Mouse (Mus musculus): ENCODE data around the gene Ccin. TPM values are rescaled to one million over a fixed set of nuclear protein-coding genes. Genes with fewer than 3 reads are reported as not detected.
A peak's percentile ranks its signal among the peaks of the same experiment; 100 is the strongest.

Ccin gene
- polyA plus RNA-seq, 1 experiment from 2014 or later: not detected

DNA sequence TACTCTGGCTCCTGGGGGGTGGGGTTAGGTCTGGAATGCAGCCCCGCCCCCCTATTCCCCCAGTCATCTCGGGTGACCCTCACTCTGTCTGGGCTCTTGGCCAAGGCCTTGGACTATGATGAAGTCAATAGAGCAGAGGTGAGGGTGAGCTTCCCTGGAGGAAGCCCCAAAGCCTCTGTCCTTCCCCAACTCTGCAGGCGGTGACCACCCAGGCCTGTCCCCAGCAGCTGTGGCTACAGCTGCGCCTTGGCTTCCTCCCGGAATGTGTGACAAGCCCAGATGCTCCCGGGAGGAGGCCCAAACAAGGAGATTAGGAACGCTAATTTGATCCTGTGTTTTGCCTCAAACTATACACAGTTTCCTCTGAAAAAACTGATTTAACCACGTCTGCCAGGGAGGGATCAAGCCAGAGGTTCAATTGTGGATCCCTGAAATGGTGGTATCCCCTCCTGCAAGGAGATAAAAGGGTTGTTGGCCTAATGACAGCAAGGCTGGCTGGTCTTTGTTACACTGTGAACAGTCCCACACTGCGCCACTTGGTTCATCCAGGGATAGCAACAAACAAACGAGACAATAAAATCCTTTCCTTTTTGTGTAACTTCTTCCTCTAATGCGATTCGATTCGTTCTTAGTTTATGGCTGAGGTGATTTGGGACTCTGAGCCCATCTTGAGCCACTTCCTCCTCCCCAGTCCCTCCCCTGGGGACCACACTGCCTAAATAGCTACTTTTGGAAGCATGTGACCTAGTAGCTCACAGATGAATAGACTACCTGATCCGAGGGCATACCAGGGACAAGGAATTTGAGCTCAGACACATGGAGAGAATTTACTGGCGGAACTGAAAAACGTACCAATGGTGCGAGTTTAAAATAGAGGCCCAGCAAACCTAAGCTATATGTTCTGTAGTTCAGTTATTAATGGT, 4.5 kb upstream of the Ccin start:
- Histone ChIP-seq H3K27ac (ENCODE audit: low read length) (peak overlapping the region; percentile 29; the same call in 1 of the 2 replicates), H3K27me3 (replicated peaks; ENCODE audit: insufficient read depth, low read length) (no peaks in the 10 kb centered on the region), H3K9me3 (ENCODE audit: low read length) (no peaks in the 10 kb centered on the region), H3K4me3 (ENCODE audit: low read depth, low read length) (no peak overlapping the region), H3K9ac (replicated peaks; ENCODE audit: low read depth) (no peak overlapping the region), H3K36me3 (ENCODE audit: insufficient read depth, low read length) (no peaks in the 10 kb centered on the region), H3K4me2 (replicated peaks; ENCODE audit: low read depth, low read length) (no peak overlapping the region), H3K4me1 (ENCODE audit: insufficient read depth, low read depth, low read length) (no peaks in the 10 kb centered on the region)
- 38% methylated on average over 17 of the region's 17 CpGs for WGBS
- TF ChIP-seq EP300 (IDR thresholded peaks at IDR 0.05) (no peak), CTCF (IDR thresholded peaks at IDR 0.05) (peak; percentile 29)
- DNase-seq (ENCODE audit: low spot score) (peak; percentile 67), ATAC-seq (peak; percentile 59)

DNA sequence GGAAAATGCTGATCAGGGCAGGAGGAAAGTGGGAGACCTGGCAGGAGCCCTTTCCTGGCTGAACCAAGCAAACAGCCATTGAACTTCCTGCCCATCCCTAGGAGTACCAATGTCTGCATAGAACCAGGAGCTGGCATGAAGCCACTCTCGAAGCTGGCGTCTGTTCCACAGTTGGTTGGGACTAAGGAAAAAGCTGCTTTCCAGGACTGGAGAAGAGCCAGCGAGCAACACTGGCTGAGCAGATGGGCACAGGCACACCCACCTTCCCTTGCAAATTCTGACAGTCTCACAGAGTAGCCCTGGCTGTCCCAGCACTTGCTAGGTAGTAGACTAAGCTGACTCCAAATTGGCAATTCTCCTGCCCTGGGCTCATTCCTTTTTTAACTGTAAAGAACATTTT, 3.5 kb upstream of the Ccin start:
- no peaks in the 10 kb centered on the region for H3K36me3 ChIP-seq (ENCODE audit: insufficient read depth, low read length)
- no peaks in the 10 kb centered on the region for H3K27me3 ChIP-seq (replicated peaks; ENCODE audit: insufficient read depth, low read length)
- no peak overlapping the region for H3K9ac ChIP-seq (replicated peaks; ENCODE audit: low read depth)
- TF ChIP-seq CTCF (IDR thresholded peaks at IDR 0.05): no peak
- no peak for TF ChIP-seq EP300 (IDR thresholded peaks at IDR 0.05)
- no peak overlapping the region for H3K27ac ChIP-seq (ENCODE audit: low read length)
- ATAC-seq (no peak), DNase-seq (ENCODE audit: low spot score) (peak; percentile 54)
- H3K4me1 ChIP-seq (ENCODE audit: insufficient read depth, low read depth, low read length): no peaks in the 10 kb centered on the region
- no peak overlapping the region for H3K4me2 ChIP-seq (replicated peaks; ENCODE audit: low read depth, low read length)
- H3K4me3 ChIP-seq (ENCODE audit: low read depth, low read length): no peak overlapping the region
- 39% methylated on average over 3 of the region's 3 CpGs for WGBS
- no peaks in the 10 kb centered on the region for H3K9me3 ChIP-seq (ENCODE audit: low read length)

DNA sequence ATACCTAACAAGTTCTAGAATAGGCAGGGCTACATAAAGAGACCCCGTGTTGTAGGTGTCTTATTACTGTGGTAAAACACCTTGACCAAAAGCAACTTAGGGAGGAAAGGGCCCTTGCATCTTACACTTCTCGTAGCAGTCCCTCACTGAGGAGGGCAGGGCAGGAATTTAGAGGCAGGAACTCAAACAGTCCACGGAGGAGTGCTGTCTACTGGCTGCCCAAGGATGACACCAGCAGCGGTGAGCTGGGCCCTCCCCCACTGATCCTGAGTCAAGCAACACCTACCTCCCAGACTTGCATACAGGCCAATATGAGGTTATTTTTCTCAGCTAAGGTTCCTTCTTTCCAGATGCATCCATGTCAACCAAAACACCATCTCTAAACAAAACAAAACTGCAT, 3.0 kb upstream of the Ccin start:
- no peaks in the 10 kb centered on the region for H3K27me3 ChIP-seq (replicated peaks; ENCODE audit: insufficient read depth, low read length)
- TF ChIP-seq CTCF (IDR thresholded peaks at IDR 0.05) (no peak), EP300 (IDR thresholded peaks at IDR 0.05) (no peak)
- H3K9ac ChIP-seq (replicated peaks; ENCODE audit: low read depth): no peak overlapping the region
- H3K9me3 ChIP-seq (ENCODE audit: low read length): no peaks in the 10 kb centered on the region
- H3K4me3 ChIP-seq (ENCODE audit: low read depth, low read length): no peak overlapping the region
- 71% methylated on average over 4 of the region's 4 CpGs for WGBS
- no peaks in the 10 kb centered on the region for H3K36me3 ChIP-seq (ENCODE audit: insufficient read depth, low read length)
- DNase-seq (ENCODE audit: low spot score) (no peak), ATAC-seq (no peak)
- no peak overlapping the region for H3K4me2 ChIP-seq (replicated peaks; ENCODE audit: low read depth, low read length)
- no peaks in the 10 kb centered on the region for H3K4me1 ChIP-seq (ENCODE audit: insufficient read depth, low read depth, low read length)
- H3K27ac ChIP-seq (ENCODE audit: low read length): no peak overlapping the region

DNA sequence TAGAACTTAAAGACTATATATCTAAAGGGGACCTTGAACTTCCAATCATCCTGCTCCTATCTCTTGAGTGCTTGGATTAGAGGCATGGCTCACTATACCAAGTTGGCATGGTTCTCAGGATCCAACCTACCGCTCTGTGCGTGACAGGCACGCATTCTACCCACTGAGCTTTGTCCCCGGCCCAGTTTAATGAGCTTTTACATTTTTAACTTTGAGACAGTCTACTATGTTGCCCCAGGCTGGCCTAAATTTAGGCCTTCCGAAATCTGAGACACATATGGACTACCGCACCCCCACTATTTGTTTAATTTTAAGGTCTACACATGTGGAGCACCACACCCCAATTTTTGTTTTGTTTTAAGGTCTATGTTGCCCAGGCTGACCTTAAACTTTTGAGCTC, 2.4 kb upstream of the Ccin start:
- DNase-seq (ENCODE audit: low spot score) (no peak), ATAC-seq (no peak)
- no peak overlapping the region for H3K27ac ChIP-seq (ENCODE audit: low read length)
- 95% methylated on average over 6 of the region's 6 CpGs for WGBS
- no peak overlapping the region for H3K4me3 ChIP-seq (ENCODE audit: low read depth, low read length)
- H3K9me3 ChIP-seq (ENCODE audit: low read length): no peaks in the 10 kb centered on the region
- no peaks in the 10 kb centered on the region for H3K4me1 ChIP-seq (ENCODE audit: insufficient read depth, low read depth, low read length)
- H3K9ac ChIP-seq (replicated peaks; ENCODE audit: low read depth): no peak overlapping the region
- no peaks in the 10 kb centered on the region for H3K36me3 ChIP-seq (ENCODE audit: insufficient read depth, low read length)
- no peaks in the 10 kb centered on the region for H3K27me3 ChIP-seq (replicated peaks; ENCODE audit: insufficient read depth, low read length)
- H3K4me2 ChIP-seq (replicated peaks; ENCODE audit: low read depth, low read length): no peak overlapping the region
- no peak for TF ChIP-seq CTCF (IDR thresholded peaks at IDR 0.05)
- TF ChIP-seq EP300 (IDR thresholded peaks at IDR 0.05): no peak

DNA sequence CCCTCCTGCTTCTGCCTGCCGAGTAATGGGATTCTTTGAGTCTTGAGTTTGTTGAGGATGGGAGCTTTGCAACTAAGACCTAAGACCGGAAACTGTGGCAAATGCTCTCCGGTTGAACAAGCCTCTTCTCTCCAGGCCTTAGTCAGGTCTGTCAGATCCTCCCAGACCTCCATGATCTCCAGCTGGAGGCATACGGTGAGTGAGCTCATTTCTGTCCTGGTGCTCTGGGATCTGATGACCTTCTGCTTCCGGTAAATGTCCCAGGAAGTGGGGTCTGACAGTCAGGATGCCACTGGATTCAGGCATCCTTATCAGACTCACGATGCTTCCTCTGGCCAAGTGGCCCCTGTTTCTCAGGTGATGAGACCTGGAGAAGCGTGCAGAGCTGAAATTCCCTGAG, 2.0 kb upstream of the Ccin start:
- ATAC-seq (no peak), DNase-seq (ENCODE audit: low spot score) (no peak)
- H3K4me2 ChIP-seq (replicated peaks; ENCODE audit: low read depth, low read length): no peak overlapping the region
- no peaks in the 10 kb centered on the region for H3K36me3 ChIP-seq (ENCODE audit: insufficient read depth, low read length)
- no peak overlapping the region for H3K4me3 ChIP-seq (ENCODE audit: low read depth, low read length)
- H3K27me3 ChIP-seq (replicated peaks; ENCODE audit: insufficient read depth, low read length): no peaks in the 10 kb centered on the region
- H3K4me1 ChIP-seq (ENCODE audit: insufficient read depth, low read depth, low read length): no peaks in the 10 kb centered on the region
- H3K9ac ChIP-seq (replicated peaks; ENCODE audit: low read depth): no peak overlapping the region
- no peak overlapping the region for H3K27ac ChIP-seq (ENCODE audit: low read length)
- 82% methylated on average over 7 of the region's 7 CpGs for WGBS
- TF ChIP-seq CTCF (IDR thresholded peaks at IDR 0.05) (no peak), EP300 (IDR thresholded peaks at IDR 0.05) (no peak)
- no peaks in the 10 kb centered on the region for H3K9me3 ChIP-seq (ENCODE audit: low read length)

DNA sequence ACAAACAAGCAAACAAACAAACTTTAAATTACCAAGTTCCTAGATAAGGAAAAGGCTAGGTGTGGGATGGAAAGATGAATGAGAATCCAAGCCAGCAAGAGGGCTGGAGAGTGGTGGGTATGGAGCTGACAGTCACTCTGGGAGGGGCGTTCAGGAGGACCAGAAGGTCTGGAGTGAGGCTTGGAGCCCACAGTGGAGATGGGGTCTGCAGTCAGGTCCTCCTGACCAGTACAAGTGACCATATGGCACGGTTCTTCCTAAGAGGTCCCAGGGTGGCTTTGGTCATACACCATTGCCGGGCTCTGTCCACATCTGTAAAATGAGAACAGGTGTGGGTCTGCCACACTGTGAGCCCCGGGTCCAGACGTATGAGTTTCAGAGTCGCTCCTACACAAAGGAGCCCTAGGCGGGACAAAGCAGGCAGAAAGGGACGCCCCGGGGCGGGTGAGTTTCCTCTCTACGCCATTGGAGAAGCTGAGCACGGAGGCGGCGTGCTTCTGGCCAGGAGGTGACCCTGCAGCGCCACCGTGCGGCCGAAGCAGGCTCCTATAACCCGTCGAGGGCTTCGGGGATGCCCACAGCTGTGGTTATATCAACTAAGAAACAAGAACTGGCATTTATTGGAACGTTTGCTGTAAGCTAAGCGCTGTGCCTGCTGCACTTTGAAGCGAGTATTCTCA, 1.1 kb upstream of the Ccin start:
- Histone ChIP-seq H3K4me2 (replicated peaks; ENCODE audit: low read depth, low read length) (peak overlapping the region; percentile 46), H3K9me3 (ENCODE audit: low read length) (no peaks in the 10 kb centered on the region), H3K27me3 (replicated peaks; ENCODE audit: insufficient read depth, low read length) (no peaks in the 10 kb centered on the region), H3K9ac (replicated peaks; ENCODE audit: low read depth) (no peak overlapping the region; the same call in 1 of the 2 replicates), H3K27ac (ENCODE audit: low read length) (no peak overlapping the region), H3K4me3 (ENCODE audit: low read depth, low read length) (no peak overlapping the region), H3K36me3 (ENCODE audit: insufficient read depth, low read length) (no peaks in the 10 kb centered on the region), H3K4me1 (ENCODE audit: insufficient read depth, low read depth, low read length) (no peaks in the 10 kb centered on the region)
- under 1% methylated on average over 24 of the region's 24 CpGs for WGBS
- peak; percentile 95 for ATAC-seq
- DNase-seq (ENCODE audit: low spot score): peak; percentile 96
- TF ChIP-seq EP300 (IDR thresholded peaks at IDR 0.05) (no peak), CTCF (IDR thresholded peaks at IDR 0.05) (peak; percentile 99)
